Mouse (Mus musculus) liver, embryonic 11.5 days (tissue): ENCODE measurements at regions not wholly inside any gene's neighbourhood (a gene's known extent, or its start where the extent isn't known, plus 50 kb on each side); places are given as distances from the start of the nearest gene placed in this dataset.

Experiments used
- ATAC-seq: fragments of 200-750 bp; cut with Nextera tagmentation; replicated peaks from 2 replicates; pipeline ENCODE4 v1.8.0; 2017; ENCODE audit warnings: moderate number of reproducible peaks, mild to moderate bottlenecking, moderate TSS enrichment, moderate library complexity; ENCODE audit not compliant: low FRiP score
- DNase-seq: peaks from one replicate; pipeline ENCODE4 v3.0.0-alpha.2; 2017; ENCODE audit warnings: low spot score
- H3K27ac ChIP-seq: fragments of 300-500 bp; sonication (generic); 2 replicates; pipeline ENCODE4 v1.5.1; 2014; ENCODE audit warnings: mild to moderate bottlenecking, low read depth, low read length, control low read depth
- H3K27me3 ChIP-seq: fragments of 300-500 bp; sonication (generic); replicated peaks from 2 replicates; pipeline ENCODE4 v1.6.1; 2014; ENCODE audit warnings: low read length, mixed read lengths; ENCODE audit not compliant: control insufficient read depth, insufficient read depth
- H3K36me3 ChIP-seq: fragments of 300-500 bp; sonication (generic); 2 replicates; pipeline ENCODE4 v1.6.1; 2014; ENCODE audit warnings: mild to moderate bottlenecking, low read length, moderate library complexity, mixed read lengths; ENCODE audit not compliant: control insufficient read depth, insufficient read depth
- H3K4me1 ChIP-seq: fragments of 300-500 bp; sonication (generic); replicated peaks from 2 replicates; pipeline ENCODE4 v1.6.1; 2014; ENCODE audit warnings: low read length, mixed read lengths; ENCODE audit not compliant: control insufficient read depth, insufficient read depth
- H3K4me2 ChIP-seq: fragments of 300-500 bp; sonication (generic); 2 replicates; pipeline ENCODE4 v1.6.1; 2014; ENCODE audit warnings: mild to moderate bottlenecking, control low read depth, moderate library complexity
- H3K4me3 ChIP-seq: fragments of 300-500 bp; sonication (generic); 2 replicates; pipeline ENCODE4 v1.5.1; 2014; ENCODE audit warnings: low read depth, low read length, control low read depth
- H3K9ac ChIP-seq: fragments of 300-500 bp; sonication (generic); 2 replicates; pipeline ENCODE4 v1.6.1; 2014; ENCODE audit warnings: low read depth, low read length, control low read depth
- H3K9me3 ChIP-seq: fragments of 300-500 bp; sonication (generic); 2 replicates; pipeline ENCODE4 v1.6.1; 2016; ENCODE audit warnings: low read length, inconsistent platforms, mixed read lengths; ENCODE audit not compliant: control insufficient read depth
- WGBS: fragments of 180-500 bp; shearing (Covaris S2); extraction: QIAGEN DNeasy Blood & Tissue Kit; methylation state at CpG from one replicate; pipeline ENCODE4 v1.1.7; 2014; 5-methylcytosine and 5-hydroxymethylcytosine counted together

DNA sequence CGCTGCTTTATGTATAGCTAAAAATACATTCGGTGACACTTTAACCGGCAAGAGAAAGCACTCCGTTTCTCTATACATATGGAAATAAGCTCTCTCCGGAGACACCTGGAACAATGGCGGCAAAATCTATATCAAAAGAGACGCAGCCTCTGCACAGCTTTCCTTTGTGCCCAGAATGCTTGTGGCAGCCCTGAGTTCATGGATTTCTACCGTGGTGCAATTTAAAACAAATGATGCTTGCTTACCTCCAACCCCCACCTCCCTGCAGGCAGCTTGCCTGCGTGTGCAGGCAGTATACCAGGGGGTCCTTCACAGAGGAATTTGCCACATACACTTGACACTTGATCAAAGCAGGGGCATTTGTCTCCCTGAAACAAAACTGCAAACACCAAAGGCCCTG lies 171.3 kb downstream of the Efnb2 start:
- no peak for ATAC-seq
- Histone ChIP-seq H3K4me3 (no peak overlapping the region), H3K4me1 (peaks cover 18% of the 10 kb centered on the region), H3K4me2 (peak overlapping the region; percentile 57; the same call in 1 of the 2 replicates), H3K27me3 (peaks cover 8% of the 10 kb centered on the region; the same call in 1 of the 2 replicates), H3K36me3 (no peaks in the 10 kb centered on the region), H3K9me3 (no peaks in the 10 kb centered on the region), H3K9ac (no peak overlapping the region), H3K27ac (no peak overlapping the region)
- peak; percentile 29 for DNase-seq
- 19% methylated on average over 9 of the region's 9 CpGs for WGBS

DNA sequence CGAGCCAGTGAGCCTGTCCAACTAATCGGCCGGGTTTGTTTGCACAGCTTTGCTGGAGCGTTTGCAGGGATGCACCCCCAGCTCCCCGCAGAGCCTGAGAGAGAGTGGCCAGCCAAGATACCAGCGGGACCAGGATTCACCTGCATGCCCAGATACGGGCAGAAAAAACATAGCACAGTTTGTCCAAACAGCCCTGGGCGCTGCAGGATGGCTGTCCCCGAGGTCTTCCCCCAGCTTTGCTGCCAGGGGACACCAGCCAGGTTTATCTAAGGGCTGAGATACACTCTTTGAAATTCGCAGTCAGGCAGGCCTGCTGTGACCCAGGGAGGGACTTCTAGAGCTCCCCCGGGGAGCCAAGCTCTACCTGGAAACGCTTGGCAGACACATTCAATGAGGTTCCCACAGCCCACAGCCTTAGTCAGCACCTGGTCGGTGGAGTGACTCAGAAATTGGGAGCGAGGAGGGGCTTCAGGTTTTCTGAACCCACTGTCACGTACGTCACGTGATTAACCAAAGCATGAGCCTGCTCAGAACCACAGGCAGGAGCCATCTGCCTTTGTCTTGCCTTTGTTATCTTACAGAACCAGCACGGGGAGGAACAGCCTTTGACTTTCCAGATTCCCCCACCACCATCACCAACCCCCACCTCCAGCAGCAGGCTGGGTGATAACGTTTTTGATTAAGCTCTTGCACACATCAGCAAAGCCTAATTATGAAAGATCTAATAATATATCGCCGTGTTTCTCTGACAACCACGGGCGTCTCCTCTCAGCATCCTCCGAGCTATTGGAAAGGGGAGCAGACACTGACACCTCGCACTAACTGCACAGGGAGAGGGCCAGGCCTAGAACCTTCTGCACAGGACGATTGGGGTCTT lies 172.1 kb downstream of the Efnb2 start:
- ATAC-seq: peak; percentile 86
- H3K9me3 ChIP-seq: no peaks in the 10 kb centered on the region
- H3K4me1 ChIP-seq: peaks cover 18% of the 10 kb centered on the region
- no peaks in the 10 kb centered on the region for H3K36me3 ChIP-seq
- H3K4me2 ChIP-seq: peak overlapping the region; percentile 57
- no peak overlapping the region for H3K27ac ChIP-seq
- 8% methylated on average over 26 of the region's 26 CpGs for WGBS
- DNase-seq: peak; percentile 54
- 0 out of 2 replicates have a peak overlapping the region, but pooled peaks have one; percentile 0 for H3K4me3 ChIP-seq
- peaks cover 8% of the 10 kb centered on the region; the same call in 1 of the 2 replicates for H3K27me3 ChIP-seq
- no peak overlapping the region for H3K9ac ChIP-seq

DNA sequence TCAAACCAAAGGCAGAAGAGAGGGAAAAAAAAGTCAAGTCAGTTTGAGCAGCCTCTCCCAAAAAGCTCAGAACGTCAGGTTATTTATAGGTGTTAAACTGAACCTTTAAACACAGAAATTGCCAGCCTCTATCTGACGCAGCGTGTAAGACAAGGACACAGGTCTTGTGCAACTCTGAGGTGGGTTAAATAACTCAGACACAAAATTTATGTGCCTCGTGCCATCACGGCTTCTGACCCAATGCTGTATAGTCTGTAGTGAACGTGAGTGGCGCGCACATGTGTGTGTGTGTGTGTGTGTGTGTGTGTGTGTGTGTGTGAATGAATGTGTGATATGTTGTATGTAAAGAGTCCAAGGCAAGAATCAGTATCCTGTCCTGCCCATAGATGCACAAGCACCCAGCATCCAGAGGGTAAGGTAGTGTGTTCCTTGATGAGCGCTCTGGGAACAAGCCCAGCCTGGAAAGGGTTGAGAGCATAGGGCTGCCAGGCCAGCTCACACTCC lies 172.8 kb downstream of the Efnb2 start:
- H3K4me3 ChIP-seq: no peak overlapping the region
- H3K27me3 ChIP-seq: peaks cover 8% of the 10 kb centered on the region; the same call in 1 of the 2 replicates
- H3K9ac ChIP-seq: no peak overlapping the region
- H3K4me1 ChIP-seq: peaks cover 18% of the 10 kb centered on the region
- H3K36me3 ChIP-seq: no peaks in the 10 kb centered on the region
- ATAC-seq (no peak; the same call in 1 of the 2 replicates), DNase-seq (peak; percentile 29)
- no peak overlapping the region for H3K27ac ChIP-seq
- H3K4me2 ChIP-seq: peak overlapping the region; percentile 57
- H3K9me3 ChIP-seq: no peaks in the 10 kb centered on the region
- 61% methylated on average over 9 of the region's 9 CpGs for WGBS

DNA sequence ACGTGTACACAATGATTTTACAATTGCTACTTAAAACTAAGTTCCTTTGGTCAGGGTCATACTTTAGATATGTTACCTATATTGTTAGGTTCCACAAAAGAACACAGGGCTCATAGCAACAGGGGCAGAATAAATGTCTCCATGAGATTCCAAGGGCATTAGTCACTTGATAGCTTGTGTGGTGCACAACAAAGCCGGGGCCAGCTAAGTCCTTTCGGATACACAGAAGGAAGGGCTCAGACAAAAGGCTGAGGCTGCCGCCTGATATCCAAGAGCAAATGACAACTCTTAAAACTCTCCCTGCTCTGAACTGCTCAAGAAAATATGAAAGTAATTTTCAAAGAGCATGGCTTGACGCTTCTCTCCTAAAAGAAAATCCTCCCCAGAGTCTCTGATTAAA lies 173.3 kb downstream of the Efnb2 start:
- no peak overlapping the region for H3K4me2 ChIP-seq

DNA sequence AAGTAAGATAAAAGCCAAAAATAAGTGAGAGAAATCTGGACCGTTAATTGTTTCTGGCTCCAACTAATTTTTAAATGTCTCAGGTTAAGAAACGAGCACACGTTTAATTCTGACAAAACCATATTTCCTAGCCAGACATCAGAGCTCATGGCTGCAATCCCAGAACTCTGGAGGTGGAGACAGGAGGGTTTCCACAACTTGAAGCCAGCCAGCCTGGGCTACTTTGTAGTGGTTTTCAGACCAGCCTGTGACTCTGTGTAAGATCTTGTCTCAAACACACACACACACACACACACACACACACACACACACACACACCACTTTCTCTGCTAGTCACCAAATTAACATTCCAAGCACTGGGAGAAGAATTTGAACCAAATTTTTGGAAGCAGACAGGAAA lies 174.2 kb downstream of the Efnb2 start:
- DNase-seq: no peak
- peaks cover 18% of the 10 kb centered on the region for H3K4me1 ChIP-seq
- H3K27ac ChIP-seq: no peak overlapping the region
- no peaks in the 10 kb centered on the region for H3K9me3 ChIP-seq
- H3K36me3 ChIP-seq: no peaks in the 10 kb centered on the region
- H3K4me3 ChIP-seq: no peak overlapping the region
- H3K4me2 ChIP-seq: no peak overlapping the region
- peaks cover 6% of the 10 kb centered on the region; the same call in 1 of the 2 replicates for H3K27me3 ChIP-seq
- no peak for ATAC-seq
- WGBS: 86% methylated on average over 3 of the region's 3 CpGs
- H3K9ac ChIP-seq: no peak overlapping the region

More for the DNA sequence above, 173.3 kb downstream of the Efnb2 start:
- no peak for ATAC-seq
- peaks cover 8% of the 10 kb centered on the region; the same call in 1 of the 2 replicates for H3K27me3 ChIP-seq
- no peaks in the 10 kb centered on the region for H3K9me3 ChIP-seq
- no peak overlapping the region for H3K4me3 ChIP-seq
- no peaks in the 10 kb centered on the region for H3K36me3 ChIP-seq
- H3K9ac ChIP-seq: no peak overlapping the region
- WGBS: 49% methylated on average over 5 of the region's 5 CpGs
- H3K27ac ChIP-seq: no peak overlapping the region
- peak; percentile 9 for DNase-seq
- H3K4me1 ChIP-seq: peaks cover 18% of the 10 kb centered on the region

DNA sequence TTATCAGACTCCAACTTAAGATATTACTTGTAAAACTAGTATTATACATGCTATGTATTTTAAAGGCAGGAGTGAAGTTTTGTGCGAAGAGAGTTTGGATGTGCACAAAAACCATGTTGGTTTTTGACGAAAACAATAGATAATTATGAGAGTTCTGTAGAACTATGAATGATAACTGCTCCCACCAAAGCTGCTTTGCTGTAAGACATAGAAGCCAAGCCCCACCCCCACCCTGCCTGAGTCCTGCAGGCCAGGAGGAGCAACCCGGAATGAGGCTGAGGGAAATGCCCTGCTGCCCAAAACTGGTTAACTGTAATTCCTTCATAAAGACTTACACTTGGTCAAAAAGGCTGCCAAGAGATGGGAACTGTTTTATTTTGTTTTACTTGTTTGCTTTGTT lies 175.8 kb downstream of the Efnb2 start:
- Histone ChIP-seq H3K4me1 (peaks cover 9% of the 10 kb centered on the region), H3K4me3 (no peak overlapping the region), H3K36me3 (no peaks in the 10 kb centered on the region), H3K27ac (no peak overlapping the region), H3K9me3 (no peaks in the 10 kb centered on the region), H3K27me3 (peaks cover 6% of the 10 kb centered on the region; the same call in 1 of the 2 replicates), H3K4me2 (no peak overlapping the region), H3K9ac (no peak overlapping the region)
- peak; percentile 18 for DNase-seq
- WGBS: 65% methylated on average over 3 of the region's 3 CpGs
- no peak for ATAC-seq

DNA sequence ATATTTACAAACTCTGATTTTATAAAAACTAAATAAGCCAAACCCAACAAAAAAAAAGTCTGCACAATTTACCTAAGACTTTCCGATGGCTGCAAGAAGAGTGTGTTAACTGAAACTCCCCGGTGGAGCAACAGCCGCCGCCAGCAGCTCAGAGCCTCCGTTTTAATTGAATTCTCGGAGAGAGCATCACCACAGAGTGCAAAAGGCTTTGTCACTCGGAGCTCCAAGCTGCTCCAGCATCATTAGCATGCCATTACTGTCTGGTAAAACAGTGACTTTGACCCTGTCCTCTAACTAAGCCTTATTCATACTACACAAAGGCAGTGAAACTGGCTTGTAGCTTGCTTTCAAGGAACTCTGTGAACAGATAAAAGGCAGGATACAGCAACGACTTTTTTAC lies 176.5 kb downstream of the Efnb2 start:
- no peak for DNase-seq
- no peak overlapping the region for H3K27ac ChIP-seq
- no peak overlapping the region for H3K4me2 ChIP-seq

DNA sequence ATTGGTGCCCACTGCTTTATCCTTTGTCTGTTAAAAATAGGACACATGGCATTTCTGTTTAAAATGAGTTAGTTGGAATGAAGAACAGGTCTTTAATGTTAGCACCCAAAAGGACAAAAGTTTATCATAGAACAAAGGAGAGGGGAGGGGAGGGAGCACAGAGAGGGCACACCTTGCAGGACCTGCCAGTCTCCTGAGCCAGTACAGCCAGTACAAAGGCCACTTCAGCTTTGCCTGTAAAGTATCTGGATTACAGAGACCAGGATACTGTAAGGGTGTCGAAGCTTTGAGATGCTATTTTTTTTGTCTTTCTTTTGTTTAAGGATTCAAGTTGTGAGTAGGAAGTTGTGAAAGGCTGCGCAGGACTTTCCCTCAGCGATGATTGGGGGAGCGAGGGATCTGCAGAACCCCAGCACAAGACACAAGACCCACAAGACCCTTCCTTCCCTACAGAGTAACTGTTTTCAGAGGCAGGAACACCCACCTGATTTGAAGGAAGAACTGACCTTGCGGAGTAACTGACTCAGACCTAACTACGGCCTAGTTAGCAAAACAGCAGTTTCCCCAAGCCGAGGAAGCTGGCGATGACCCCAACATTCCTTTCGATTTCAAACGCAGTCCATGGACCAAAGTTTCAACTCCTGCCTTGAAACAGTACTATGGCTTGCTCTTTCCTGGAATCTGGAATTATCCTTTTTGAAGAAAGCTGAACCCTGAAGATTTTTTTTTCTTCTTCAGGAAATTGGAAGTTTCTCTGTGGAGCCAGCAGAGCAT lies 178.1 kb downstream of the Efnb2 start:
- H3K27me3 ChIP-seq: no peaks in the 10 kb centered on the region
- H3K4me1 ChIP-seq: no peaks in the 10 kb centered on the region
- 71% methylated on average over 10 of the region's 10 CpGs for WGBS
- DNase-seq (no peak), ATAC-seq (no peak)
- no peak overlapping the region for H3K4me3 ChIP-seq
- no peaks in the 10 kb centered on the region for H3K36me3 ChIP-seq
- no peak overlapping the region for H3K9ac ChIP-seq
- H3K27ac ChIP-seq: no peak overlapping the region
- no peaks in the 10 kb centered on the region for H3K9me3 ChIP-seq
- no peak overlapping the region for H3K4me2 ChIP-seq

More for the DNA sequence above, 176.5 kb downstream of the Efnb2 start:
- H3K27me3 ChIP-seq: peaks cover 6% of the 10 kb centered on the region; the same call in 1 of the 2 replicates
- WGBS: 49% methylated on average over 8 of the region's 8 CpGs
- no peaks in the 10 kb centered on the region for H3K36me3 ChIP-seq
- no peak overlapping the region for H3K9ac ChIP-seq
- ATAC-seq: no peak
- H3K4me1 ChIP-seq: peaks cover 5% of the 10 kb centered on the region
- H3K9me3 ChIP-seq: no peaks in the 10 kb centered on the region
- H3K4me3 ChIP-seq: no peak overlapping the region
